Mouse (Mus musculus): ENCODE measurements at regions not wholly inside any gene's neighbourhood (a gene's known extent, or its start where the extent isn't known, plus 50 kb on each side); places are given as distances from the start of the nearest gene placed in this dataset.

GRCm38 (mm10) chr19:26296360-26296759, 308.5 kb upstream of the Smarca2 start:
- no peak overlapping the region for H3K4me3 ChIP-seq (ENCODE audit: control insufficient read depth in 1 of 2, insufficient read depth in 1 of 2, low read depth in 2 of 2, low read length in 2 of 2)
- no peaks in the 10 kb centered on the region for H3K27me3 ChIP-seq (ENCODE audit: control insufficient read depth in 1 of 2, insufficient read depth in 2 of 2, low read length in 2 of 2)
- no peak overlapping the region for H3K9ac ChIP-seq (ENCODE audit: control insufficient read depth, low read depth, low read length, poor library complexity, severe bottlenecking)
- no peaks in the 10 kb centered on the region for H3K79me2 ChIP-seq (ENCODE audit: control insufficient read depth, insufficient read depth, low read length, poor library complexity)
- H3K36me3 ChIP-seq (ENCODE audit: control insufficient read depth in 1 of 2, insufficient read depth in 2 of 2, low read length in 2 of 2) = no peaks in the 10 kb centered on the region
- no peak for DNase-seq (ENCODE audit: low read depth, low spot score)
- no peaks in the 10 kb centered on the region for H3K9me3 ChIP-seq (replicated peaks; ENCODE audit: insufficient read depth, low read length)
- no peak overlapping the region for H3K27ac ChIP-seq (ENCODE audit: control insufficient read depth, low read depth, low read length)
- H3K4me1 ChIP-seq (ENCODE audit: control insufficient read depth in 1 of 2, insufficient read depth in 2 of 2, low read length in 2 of 2) = no peaks in the 10 kb centered on the region
- TF ChIP-seq MAZ (IDR thresholded peaks at IDR 0.05; ENCODE audit: low read depth, low read length) (no peak), CTCF (IDR thresholded peaks at IDR 0.05 in 2 of 3, conservative IDR thresholded peaks at IDR 0.05 in 1 of 3; ENCODE audit: control insufficient read depth in 1 of 3, insufficient read depth in 1 of 3, low read depth in 2 of 3, low read length in 3 of 3, poor library complexity in 1 of 3, severe bottlenecking in 1 of 3) (no peak), MAX (IDR thresholded peaks at IDR 0.05; ENCODE audit: low read length) (no peak), ZNF384 (IDR thresholded peaks at IDR 0.05; ENCODE audit: low read depth, low read length) (no peak), MYC (IDR thresholded peaks at IDR 0.05; ENCODE audit: low read depth, low read length) (no peak), SIN3A (IDR thresholded peaks at IDR 0.05; ENCODE audit: low read length) (no peak), MXI1 (IDR thresholded peaks at IDR 0.05; ENCODE audit: low read depth, low read length) (no peak), GATA1 (IDR thresholded peaks at IDR 0.05; ENCODE audit: low read depth, low read length) (no peak), RAD21 (IDR thresholded peaks at IDR 0.05; ENCODE audit: low read depth, low read length) (no peak), GABPA (IDR thresholded peaks at IDR 0.05; ENCODE audit: low read depth, low read length) (no peak)

DNA sequence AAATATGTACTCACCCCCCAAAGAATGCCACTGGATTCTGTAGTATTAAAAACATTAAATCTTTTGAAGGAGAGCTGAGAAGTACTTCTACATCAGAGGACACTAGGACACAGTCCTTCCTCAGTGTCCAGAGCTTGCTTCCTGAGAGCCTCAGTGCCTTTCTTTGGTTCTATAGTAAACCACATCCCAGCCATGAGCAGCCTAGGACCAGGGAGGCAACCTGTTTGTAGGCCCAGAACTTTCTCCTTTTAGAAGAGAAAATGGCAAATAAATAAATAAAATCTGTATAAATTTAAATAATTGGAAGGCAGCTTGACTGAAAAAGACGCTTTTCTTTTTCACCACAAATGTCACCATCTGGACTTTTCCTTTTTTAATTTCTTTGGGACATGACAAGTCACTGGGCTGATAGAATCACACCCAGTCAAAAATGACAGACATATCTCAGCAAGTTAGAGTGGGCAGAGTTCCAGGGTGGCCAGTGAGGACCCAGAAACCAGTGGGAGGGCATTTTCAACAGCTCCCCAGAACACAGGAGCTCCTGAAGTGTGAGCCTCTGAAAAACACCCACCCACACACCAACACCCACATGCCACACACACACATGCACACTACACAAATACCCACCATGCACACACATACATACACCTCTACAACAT, 296.2 kb upstream of the Smarca2 start:
- no peaks in the 10 kb centered on the region for H3K4me1 ChIP-seq (ENCODE audit: control insufficient read depth in 1 of 2, insufficient read depth in 2 of 2, low read length in 2 of 2)
- no peak overlapping the region for H3K27ac ChIP-seq (ENCODE audit: control insufficient read depth, low read depth, low read length)
- no peaks in the 10 kb centered on the region for H3K9me3 ChIP-seq (replicated peaks; ENCODE audit: insufficient read depth, low read length)
- H3K4me3 ChIP-seq (ENCODE audit: control insufficient read depth in 1 of 2, insufficient read depth in 1 of 2, low read depth in 2 of 2, low read length in 2 of 2) = no peak overlapping the region
- no peaks in the 10 kb centered on the region for H3K36me3 ChIP-seq (ENCODE audit: control insufficient read depth in 1 of 2, insufficient read depth in 2 of 2, low read length in 2 of 2)
- H3K27me3 ChIP-seq (ENCODE audit: control insufficient read depth in 1 of 2, insufficient read depth in 2 of 2, low read length in 2 of 2) = no peaks in the 10 kb centered on the region
- H3K79me2 ChIP-seq (ENCODE audit: control insufficient read depth, insufficient read depth, low read length, poor library complexity) = no peaks in the 10 kb centered on the region
- H3K9ac ChIP-seq (ENCODE audit: control insufficient read depth, low read depth, low read length, poor library complexity, severe bottlenecking) = no peak overlapping the region
- TF ChIP-seq CHD2 (IDR thresholded peaks at IDR 0.05; ENCODE audit: low read length) = no peak
- TF ChIP-seq NELFE (IDR thresholded peaks at IDR 0.05; ENCODE audit: low read depth, low read length) = no peak
- no peak for TF ChIP-seq GABPA (IDR thresholded peaks at IDR 0.05; ENCODE audit: low read depth, low read length)
- TF ChIP-seq MAX (IDR thresholded peaks at IDR 0.05; ENCODE audit: low read length) = no peak
- TF ChIP-seq SIN3A (IDR thresholded peaks at IDR 0.05; ENCODE audit: low read length) = no peak
- no peak for TF ChIP-seq CTCF (IDR thresholded peaks at IDR 0.05 in 2 of 3, conservative IDR thresholded peaks at IDR 0.05 in 1 of 3; ENCODE audit: control insufficient read depth in 1 of 3, insufficient read depth in 1 of 3, low read depth in 2 of 3, low read length in 3 of 3, poor library complexity in 1 of 3, severe bottlenecking in 1 of 3)
- no peak for TF ChIP-seq POLR2AphosphoS2 (IDR thresholded peaks at IDR 0.05; ENCODE audit: low read length)
- no peak for TF ChIP-seq GATA1 (IDR thresholded peaks at IDR 0.05; ENCODE audit: low read depth, low read length)
- TF ChIP-seq ELF1 (IDR thresholded peaks at IDR 0.05; ENCODE audit: low read depth, low read length) = no peak
- TF ChIP-seq EP300 (IDR thresholded peaks at IDR 0.05; ENCODE audit: low read depth in 1 of 2, low read length in 2 of 2) = no peak
- TF ChIP-seq UBTF (IDR thresholded peaks at IDR 0.05; ENCODE audit: borderline replicate concordance, insufficient read depth, low read depth, low read length) = no peak
- TF ChIP-seq USF2 (IDR thresholded peaks at IDR 0.05; ENCODE audit: borderline replicate concordance in 1 of 2, insufficient read depth in 1 of 2, low read depth in 1 of 2, low read length in 2 of 2) = no peak
- TF ChIP-seq SMC3 (IDR thresholded peaks at IDR 0.05; ENCODE audit: low read depth, low read length) = no peak
- no peak for TF ChIP-seq RAD21 (IDR thresholded peaks at IDR 0.05; ENCODE audit: low read depth, low read length)
- TF ChIP-seq JUND (IDR thresholded peaks at IDR 0.05; ENCODE audit: low read depth, low read length) = no peak
- no peak for TF ChIP-seq KAT2A (conservative IDR thresholded peaks at IDR 0.05; ENCODE audit: low read depth, low read length)
- TF ChIP-seq RCOR1 (IDR thresholded peaks at IDR 0.05; ENCODE audit: low read depth, low read length) = no peak
- DNase-seq (ENCODE audit: low read depth, low spot score) = no peak
